ENCODE assay signal across 17 mouse cellular contexts in the genomic region with DNA sequence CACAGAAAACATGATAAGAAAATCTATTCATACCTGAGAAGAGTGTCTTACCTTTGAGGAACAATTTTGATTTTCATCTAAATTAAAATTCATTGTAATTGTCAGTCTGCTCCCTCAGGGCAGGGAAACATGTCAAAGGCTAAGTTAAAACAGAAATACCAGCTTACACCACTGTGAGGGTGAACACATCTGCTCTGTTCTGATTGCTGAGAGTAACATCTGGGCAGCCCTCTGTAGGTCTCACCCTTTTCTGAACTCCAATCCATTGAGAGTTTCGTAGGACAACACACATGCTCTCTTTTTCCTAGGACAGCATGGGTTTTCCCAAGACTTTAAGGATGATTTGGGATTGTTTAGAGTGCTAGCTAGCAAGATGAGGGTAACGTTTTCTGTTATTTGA. TPM values are rescaled to one million over a fixed set of nuclear protein-coding genes. Genes with fewer than 3 reads are reported as not detected.
"Had no signal": no experiment of that assay in that cellular context is flagged by ENCODE, and none has a peak within 500 bp of the region (broad histone marks: within the 10 kb centered on the region; RNA-seq: fewer than 3 reads in every experiment).

No protein-coding gene starts in this region.

- H3K4me2 ChIP-seq: kidney, embryonic 15.5 days; limb, embryonic 12.5 days; limb, embryonic 15.5 days; liver, embryonic 11.5 days; lung, embryonic 14.5 days had no signal

- ATAC-seq: liver, postnatal 0 days; lung, postnatal 0 days had no signal

- H3K4me1 ChIP-seq: kidney, embryonic 15.5 days; limb, embryonic 12.5 days; limb, embryonic 15.5 days had no signal

- H3K4me3 ChIP-seq: kidney, embryonic 15.5 days; limb, embryonic 12.5 days; limb, embryonic 15.5 days had no signal

- H3K36me3 ChIP-seq: kidney, embryonic 15.5 days; limb, embryonic 12.5 days; limb, embryonic 15.5 days had no signal

- DNase-seq: kidney, adult 11 months; kidney, adult 8-10 months; kidney, postnatal 14 days; kidney, postnatal 4 days; left cerebral cortex, postnatal 4 days; liver, postnatal 0 days; lung, embryonic 14.5 days; thymus, adult 18-20 months; thymus, postnatal 36 days had no signal

- H3K27me3 ChIP-seq: kidney, embryonic 15.5 days; limb, embryonic 15.5 days had no signal

- H3K27ac ChIP-seq: kidney, embryonic 15.5 days; limb, embryonic 12.5 days; limb, embryonic 15.5 days; liver, embryonic 14.5 days; macrophage had no signal

- H3K9me3 ChIP-seq: kidney, embryonic 15.5 days; limb, embryonic 12.5 days; limb, embryonic 15.5 days had no signal

- H3K9ac ChIP-seq: kidney, embryonic 15.5 days; limb, embryonic 12.5 days; limb, embryonic 15.5 days; liver, embryonic 14.5 days; liver, postnatal 0 days; lung, embryonic 14.5 days had no signal

RNA-seq across cellular contexts. Expression of a gene that starts 8.0 kb away (rescaled TPM):
- total RNA-seq: megakaryocyte, adult 5-6 weeks had no signal
- polyA plus RNA-seq: macrophage had no signal
